Mouse (Mus musculus): ENCODE results near the gene Mob2.

Mob2 gene

DNA sequence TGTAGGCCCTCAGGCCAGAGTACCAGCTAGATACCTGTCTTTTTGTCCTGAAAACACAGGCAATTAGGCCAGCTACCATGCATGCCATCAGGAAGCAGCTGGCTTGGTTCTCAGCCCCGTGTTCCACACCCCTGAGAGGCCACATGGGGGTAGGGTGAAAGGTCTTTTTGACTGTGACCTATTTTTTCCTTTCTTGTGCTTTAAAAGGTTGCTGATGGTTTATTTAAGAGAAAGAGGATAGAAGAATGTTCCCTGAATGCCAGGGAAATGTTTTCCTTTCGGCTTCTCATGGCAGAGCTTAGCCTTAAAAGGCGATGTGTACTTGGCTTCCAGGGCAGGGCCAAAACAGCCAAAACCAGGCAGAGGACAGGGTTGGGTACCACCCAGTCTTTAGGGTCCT is 40.0 kb downstream of the Mob2 start:
- DNase-seq (ENCODE audit: low spot score): no peak

DNA sequence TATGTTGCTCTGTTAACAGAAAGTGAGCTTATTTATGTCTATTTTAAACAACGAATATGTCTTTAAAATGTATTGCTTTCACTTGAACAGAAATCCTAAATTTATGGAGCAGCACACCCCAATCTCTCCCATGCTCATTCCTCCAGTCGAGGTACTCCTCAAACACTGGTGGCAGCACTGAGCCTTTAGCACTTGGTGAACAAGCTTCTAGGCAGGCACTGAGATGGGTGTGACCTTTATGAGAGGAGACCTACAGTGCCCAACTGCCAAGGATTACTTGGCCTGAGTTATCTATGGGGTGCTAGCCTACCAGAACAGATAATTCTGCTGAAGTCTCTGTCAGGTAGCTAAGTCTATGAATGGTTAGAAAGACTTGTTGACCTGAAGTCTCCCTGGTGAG is 41.2 kb downstream of the Mob2 start:
- DNase-seq (ENCODE audit: low spot score): no peak

DNA sequence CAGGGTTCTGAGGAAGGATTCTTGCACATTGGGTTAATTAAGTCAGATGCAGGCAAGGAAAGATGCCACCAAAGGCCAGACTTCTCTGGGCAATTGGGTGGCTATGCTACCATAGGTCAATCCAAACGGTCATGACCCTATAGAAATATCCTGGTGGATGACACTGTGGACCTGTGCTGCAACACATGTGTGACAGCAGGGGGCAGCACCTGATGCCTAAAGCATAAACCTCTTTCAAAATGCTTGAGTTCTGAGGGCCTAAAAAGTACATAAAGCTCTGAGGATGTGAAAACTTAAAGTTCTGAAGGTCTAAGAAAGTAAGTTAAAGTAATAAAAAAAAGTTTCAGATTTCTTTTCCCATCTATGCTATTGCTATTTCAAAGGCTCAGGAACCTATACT is 44.3 kb downstream of the Mob2 start:
- no peak for DNase-seq (ENCODE audit: low spot score)

DNA sequence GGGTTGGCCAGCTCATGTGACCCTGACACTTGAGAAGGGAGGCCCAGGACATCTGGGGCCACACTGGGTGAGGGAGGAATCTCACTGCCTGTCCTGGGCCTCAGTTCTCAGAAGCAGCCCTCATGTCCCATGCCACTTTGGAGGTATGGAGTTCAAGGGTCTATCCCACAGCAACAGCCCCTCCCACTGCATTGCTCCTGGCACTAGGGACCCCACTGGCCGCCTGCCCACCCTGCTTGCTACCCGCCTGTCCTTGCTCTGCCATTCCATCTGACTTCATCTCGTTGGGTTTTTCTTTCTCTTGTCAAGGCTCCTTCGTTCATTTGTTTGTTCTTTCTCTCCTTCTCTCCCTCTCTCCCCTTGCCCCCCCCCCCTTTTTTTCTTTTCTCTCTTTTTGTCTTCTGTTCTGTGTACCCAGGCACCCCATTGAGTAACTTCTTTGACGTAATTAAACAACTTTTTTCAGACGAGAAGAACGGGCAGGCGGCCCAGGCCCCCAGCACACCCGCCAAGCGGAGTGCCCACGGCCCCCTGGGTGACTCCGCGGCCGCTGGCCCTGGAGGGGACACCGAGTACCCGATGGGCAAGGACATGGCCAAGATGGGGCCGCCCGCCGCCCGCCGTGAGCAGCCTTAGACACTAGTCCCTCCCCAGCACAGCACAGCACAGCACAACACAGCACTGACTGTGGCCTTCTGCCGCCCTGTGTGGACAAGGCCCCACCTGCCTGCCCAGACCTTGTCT is 59.1 kb downstream of the Mob2 start:
- no peak for DNase-seq (ENCODE audit: low spot score)

DNA sequence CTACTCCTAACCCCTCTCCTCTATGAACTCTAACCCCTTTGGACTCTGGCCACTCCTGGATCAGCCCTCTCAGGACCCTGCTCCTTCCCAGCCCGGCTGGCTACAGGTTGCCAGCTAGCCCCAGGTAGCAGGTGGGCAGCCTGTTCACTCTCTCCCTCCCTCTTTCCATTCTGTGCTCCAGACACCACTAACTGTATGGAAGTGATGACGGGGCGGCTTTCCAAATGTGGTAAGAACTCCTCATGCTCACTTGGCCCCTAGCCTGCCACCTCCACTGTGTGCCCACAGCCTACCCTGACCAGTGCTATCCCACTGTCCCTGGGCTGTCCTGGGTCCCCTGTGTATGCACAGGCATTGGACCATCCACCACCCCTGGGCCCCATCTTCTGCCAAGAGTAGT is 60.2 kb downstream of the Mob2 start:
- DNase-seq (ENCODE audit: low spot score): no peak

DNA sequence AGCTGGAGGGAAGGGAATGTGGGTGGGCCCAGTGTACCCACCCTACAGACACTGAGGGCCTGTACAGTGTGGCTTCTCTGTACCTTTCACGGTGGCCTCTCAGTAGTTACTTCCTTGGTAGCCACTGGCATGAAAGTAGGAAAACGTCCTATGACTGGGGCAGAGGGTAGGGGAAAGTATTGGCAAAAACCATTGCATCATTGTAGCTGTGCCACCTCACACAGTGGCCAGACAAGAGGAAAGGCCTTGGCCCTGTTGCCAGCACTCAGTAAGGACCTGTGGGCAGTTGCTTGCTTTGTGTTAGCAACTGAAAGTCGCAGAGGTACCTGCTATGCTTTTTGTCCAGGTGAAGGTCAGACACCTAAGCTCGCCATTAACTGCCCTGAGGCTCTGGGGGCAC is 66.7 kb downstream of the Mob2 start:
- DNase-seq (ENCODE audit: low spot score): no peak

DNA sequence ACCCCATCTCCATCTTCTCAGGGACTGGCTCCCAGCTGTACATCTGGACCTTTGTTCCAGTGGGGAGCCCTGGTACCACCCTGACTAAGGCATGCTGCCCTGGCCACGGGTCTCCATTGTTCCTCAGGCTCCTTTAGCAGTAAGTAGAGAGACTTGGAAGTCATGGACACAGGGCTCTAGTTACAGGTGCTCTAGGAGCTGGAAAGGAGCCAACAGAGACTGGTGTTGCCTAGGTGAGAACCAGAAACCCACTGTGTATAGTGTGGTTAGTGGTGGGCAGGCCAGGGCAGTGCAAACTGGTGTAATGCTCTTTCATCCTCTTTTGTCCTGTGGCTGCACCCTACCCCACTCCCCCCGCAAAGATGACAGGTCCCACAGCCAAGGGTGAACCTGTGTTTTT is 69.7 kb downstream of the Mob2 start:
- DNase-seq (ENCODE audit: low spot score): no peak

DNA sequence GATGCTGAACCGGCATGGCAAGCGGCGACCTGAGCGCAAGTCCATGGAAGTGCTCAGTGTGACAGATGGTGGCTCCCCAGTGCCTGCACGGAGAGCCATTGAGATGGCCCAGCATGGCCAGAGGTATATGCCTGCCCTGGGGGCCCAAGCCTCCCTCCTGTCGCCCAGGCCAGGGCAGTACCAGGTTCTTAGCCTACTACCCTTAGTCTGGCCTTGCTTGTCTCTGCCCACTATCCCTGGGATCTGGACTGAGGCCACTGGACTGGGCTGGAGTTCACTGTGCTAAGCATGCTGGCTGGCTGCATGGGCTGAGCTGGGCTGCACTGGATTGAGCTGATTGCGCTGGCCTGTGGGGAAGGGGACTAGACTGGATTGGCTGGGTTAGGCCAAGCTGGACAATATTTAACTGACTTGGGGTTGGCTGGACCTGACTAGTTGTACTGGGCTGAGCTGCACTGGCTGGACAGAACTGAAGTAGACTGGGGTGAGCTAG is 72.5 kb downstream of the Mob2 start:
- DNase-seq (ENCODE audit: low spot score): no peak

DNA sequence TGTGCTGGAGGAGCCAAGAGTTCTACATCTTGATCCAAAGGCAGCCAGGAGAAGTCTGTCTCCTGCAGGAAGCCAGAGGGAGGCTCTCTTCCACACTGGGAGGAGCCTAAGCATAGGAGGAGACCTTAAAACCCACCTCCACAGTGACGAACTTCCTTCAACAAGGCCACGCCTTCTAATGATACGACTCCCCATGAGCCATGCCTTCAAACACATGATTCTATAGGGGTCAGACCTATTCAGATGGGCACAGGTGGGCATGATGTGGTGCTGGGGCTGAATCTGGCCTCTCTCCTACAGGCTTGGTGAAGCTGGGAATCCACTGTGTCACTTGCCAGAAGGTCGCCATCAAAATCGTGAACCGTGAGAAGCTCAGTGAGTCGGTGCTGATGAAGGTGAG is 79.6 kb downstream of the Mob2 start:
- DNase-seq (ENCODE audit: low spot score): no peak

DNA sequence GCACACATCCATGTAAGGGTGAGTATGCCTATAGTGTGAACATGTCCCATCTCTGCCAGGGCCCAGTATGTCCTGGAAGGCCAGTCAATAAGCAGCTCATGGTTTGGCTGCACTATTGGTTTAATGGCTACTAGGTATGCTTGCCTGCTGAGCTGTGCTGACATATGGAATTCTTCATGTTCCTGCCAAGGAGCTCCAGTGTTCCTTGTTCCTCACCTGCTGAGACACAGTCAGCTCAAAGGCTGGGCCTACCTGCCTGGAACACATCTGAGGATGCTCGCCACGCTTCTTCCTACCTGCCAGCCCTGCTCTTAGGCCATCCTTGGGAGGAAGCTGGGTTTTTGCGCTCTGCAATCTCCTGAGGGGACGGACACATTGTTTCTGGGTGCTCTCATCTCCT is 81.6 kb downstream of the Mob2 start:
- no peak for DNase-seq (ENCODE audit: low spot score)

DNA sequence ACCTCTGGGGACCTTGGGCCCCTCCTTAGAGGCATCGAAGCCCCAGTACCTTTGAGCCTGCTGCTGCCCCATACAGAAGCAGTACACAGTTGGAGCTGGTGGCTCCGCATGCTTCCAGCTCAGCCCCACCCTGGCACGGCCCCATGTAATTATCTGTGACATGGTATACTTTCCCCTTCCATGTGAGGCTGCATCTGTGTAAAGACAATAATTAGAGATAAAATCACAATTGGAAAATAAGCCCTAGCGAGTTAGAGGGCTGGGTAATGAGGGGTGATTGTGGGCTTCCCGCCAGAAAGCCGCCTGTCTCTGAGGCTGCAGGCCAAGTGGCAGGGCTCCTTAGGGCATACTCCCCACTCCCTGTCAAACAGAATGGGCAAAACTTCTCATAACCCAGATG is 82.9 kb downstream of the Mob2 start:
- no peak for DNase-seq (ENCODE audit: low spot score)

DNA sequence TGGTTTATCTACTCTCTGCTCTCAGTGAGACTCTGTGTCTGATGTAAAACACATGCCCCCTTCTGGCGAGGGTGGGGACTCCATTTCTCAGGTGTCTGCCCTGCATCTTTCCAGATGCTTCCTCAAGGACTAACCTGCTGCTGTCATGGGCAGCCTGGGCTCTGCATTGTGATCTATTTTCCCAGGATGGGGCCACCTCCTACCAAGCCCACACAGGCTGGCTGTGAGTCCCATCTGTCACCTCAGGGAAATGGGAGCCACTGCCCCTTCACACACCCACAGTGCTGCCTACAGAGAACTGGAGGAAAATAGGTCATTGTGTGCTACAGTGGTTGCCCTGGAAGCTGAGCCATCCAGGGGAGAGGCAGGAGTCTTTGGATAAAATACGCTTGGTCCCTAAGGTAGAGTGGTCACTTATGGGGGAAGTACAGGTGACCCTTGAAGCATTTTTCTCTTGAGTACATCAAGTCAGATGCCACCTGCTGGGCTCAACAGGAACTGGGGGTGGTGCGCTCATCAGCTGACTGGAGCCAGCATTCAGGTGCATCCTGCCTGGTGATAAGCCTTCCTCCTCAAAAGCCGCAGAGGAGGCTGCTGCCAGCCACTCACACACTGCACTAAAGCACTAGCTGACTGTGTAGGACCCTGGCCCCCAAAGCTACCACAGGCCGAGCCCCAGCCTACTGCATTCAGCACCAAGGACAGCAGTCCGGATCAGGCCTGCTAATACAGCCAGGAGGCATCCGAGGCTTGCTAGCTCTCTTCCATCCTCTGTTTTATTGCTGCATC is 87.8 kb downstream of the Mob2 start:
- DNase-seq (ENCODE audit: low spot score): no peak

DNA sequence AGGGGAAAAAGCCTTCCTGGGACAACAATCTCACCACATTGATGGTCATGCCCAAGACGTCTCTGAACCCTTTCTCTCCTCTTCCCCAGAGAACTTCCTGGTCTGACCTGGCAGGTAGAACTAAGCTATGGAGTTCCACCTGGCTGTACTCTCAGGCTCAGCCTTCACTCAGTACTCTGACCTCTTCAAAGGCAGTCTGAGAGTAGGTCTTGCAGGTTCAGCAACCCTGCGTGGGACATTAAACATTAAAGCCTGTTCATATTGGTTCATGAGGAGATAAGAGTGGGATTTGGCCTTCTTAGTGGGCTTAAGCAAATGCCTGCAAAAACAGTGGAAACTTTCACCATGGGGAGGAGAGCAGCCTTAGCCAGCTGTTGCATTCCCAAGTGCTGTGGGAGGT is 94.6 kb downstream of the Mob2 start:
- DNase-seq (ENCODE audit: low spot score): no peak

DNA sequence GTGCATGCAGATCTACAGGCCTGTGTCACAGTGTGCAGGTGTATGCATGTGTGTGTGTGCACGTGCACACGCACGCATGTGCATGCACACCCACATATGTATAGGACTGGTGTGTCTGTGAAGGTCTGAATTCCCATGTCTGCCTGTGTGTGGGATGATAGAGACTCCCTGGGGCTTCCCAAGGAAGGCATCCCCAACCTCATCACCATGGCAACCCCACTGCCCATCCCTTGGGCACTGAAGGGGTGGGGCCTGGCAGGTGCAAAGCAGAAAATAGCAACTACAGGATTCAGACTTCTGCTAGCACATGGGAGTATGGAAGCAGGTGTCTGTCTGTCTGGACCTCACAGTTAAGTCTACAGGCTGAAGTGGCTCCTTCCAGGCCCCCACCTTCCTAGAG is 98.3 kb downstream of the Mob2 start:
- DNase-seq (ENCODE audit: low spot score): no peak

DNA sequence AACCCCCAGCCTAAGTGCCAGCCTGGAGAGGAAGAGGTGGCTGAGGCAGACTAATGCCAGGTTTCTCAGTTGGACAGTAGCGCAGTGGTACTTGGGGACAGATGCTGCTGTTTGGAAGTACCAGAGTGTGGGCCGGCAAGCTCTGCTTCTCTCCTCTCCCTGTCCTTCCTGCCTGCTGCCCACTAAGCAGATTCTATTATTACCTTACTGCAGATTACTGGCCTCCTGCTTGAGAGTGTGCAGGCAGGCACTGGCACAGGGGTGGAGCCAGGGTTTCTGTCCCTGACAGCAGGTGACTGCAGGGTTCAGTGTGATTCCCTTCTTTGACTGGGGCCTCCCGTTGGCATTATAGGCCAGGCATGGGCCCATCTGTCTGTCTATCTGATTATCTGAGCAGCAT is 99.4 kb downstream of the Mob2 start:
- DNase-seq (ENCODE audit: low spot score): no peak

DNA sequence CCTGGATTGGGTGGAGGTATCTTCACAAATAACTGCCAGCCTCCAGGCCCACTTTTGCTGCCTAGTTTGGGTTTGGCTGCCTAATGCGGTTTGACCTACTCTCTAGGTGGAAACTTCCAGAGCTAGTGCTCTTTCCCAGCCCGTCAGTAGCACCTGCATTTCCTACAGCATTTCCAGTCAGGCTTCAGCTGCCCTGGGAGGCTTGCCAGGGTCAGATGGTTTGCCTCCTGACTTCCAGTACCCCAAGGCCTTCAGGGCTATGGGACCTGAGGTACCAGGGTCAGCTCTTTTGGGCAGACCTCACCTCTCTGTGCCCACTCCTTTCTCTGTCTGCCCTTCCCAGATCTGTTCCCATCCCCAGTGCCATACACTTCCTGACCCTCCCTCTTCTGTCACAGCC is 99.9 kb downstream of the Mob2 start:
- no peak for DNase-seq (ENCODE audit: low spot score)

DNA sequence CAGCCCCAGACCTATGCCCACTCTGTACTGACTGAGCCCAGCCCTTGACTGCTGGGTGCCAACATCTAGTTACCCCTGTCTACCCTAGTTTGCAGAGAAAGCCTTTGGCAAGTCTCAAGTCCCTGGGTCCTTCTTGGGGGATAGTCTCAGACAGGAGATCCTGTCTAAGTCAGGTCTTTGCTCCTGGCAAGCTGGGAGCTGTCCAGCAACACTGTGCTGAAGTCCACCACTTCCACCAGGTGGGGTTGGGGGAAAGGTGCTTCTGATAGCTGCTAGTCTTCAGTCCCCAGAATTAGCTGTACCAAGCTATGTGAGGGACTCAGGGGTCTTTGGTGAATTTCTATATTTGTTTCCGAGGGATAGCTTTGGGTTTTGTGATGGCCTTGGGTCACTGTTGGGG is 101.7 kb downstream of the Mob2 start:
- no peak for DNase-seq (ENCODE audit: low spot score)
